Mouse (Mus musculus) stomach, postnatal 0 days (tissue): ENCODE results near the gene Ablim2.

Experiments
- CTCF ChIP-seq: IDR thresholded peaks from 2 replicates; pipeline ENCODE4 v1.5.1; 2016; ENCODE audit warnings: antibody characterized with exemption, low read depth, mild to moderate bottlenecking, moderate library complexity
- EP300 ChIP-seq: optimal IDR thresholded peaks from 2 replicates; pipeline ENCODE3; 2016; ENCODE audit warnings: antibody characterized with exemption

- TF ChIP-seq CTCF = peak; percentile 54
- TF ChIP-seq EP300 = no peak
Measured at GRCm38 (mm10) chr5:35893805-35894260, 136.2 kb downstream of the Ablim2 start.
